Mouse (Mus musculus) monocyte, adult 5-6 weeks (primary cell): ENCODE data around the gene Csgalnact2. TPM values are rescaled to one million over a fixed set of nuclear protein-coding genes. Genes with fewer than 3 reads are reported as not detected.

Experiments used
- total RNA-seq: library from RNA; stranded (forward); fragments of 200-1000, 200-491, 200-594 nt; gene quantifications from 3 replicates; pipeline ENCODE4 v1.2.3, GENCODE M21; 2017

The Csgalnact2 gene
- total RNA-seq, 1 experiment from 2014 or later: 204 TPM

Other genes with a start within 250 kb of the Csgalnact2 start
- 1,228 to 1,583 TPM (median 1,384 TPM) in 3 replicates for gene Hnrnpf, start 238.8 kb downstream of the Csgalnact2 start, total RNA-seq
- gene Fxyd4, start 201.4 kb downstream of the Csgalnact2 start, total RNA-seq: not detected in 3 replicates
- 1.0 to 4.4 TPM (median 1.7 TPM) in 3 replicates for gene Rasgef1a, start 127.7 kb downstream of the Csgalnact2 start, total RNA-seq
- 0.19 to 0.58 TPM (median 0.21 TPM) in 3 replicates for gene Ret, start 58.6 kb upstream of the Csgalnact2 start, total RNA-seq